Mouse (Mus musculus) layer of hippocampus, adult 11-12 months (tissue): ENCODE results near the gene Scyl1.

Experiments used
- DNase-seq: peaks from one replicate; pipeline ENCODE4 v3.0.0; 2022; ENCODE audit warnings: low spot score

Scyl1 gene

GRCm38 (mm10) chr19:5715793-5716688, 55.2 kb downstream of the Scyl1 start:
- peak; percentile 48 for DNase-seq

DNA sequence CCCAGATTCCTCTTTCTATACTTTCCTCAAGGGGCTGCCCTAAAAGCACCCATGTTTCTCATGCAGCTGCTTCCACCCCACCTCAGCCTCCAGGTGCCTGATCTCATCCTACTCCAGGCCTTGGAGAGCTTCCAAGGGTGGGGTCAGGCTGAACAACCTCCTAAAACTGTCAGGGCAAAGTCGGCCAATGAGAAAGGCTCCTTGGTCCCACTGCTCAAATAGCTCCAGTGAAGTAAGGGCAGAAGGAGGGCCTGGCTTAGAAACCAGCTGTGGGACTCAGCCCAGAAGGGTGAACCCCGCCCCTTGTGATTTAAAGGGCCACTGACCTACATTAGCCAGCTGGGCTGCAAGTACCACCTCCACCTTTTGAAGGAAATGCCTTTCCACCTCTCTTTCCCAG, 57.5 kb downstream of the Scyl1 start:
- DNase-seq, result no peak

GRCm38 (mm10) chr19:5713255-5713654, 58.0 kb downstream of the Scyl1 start:
- DNase-seq, result no peak

DNA sequence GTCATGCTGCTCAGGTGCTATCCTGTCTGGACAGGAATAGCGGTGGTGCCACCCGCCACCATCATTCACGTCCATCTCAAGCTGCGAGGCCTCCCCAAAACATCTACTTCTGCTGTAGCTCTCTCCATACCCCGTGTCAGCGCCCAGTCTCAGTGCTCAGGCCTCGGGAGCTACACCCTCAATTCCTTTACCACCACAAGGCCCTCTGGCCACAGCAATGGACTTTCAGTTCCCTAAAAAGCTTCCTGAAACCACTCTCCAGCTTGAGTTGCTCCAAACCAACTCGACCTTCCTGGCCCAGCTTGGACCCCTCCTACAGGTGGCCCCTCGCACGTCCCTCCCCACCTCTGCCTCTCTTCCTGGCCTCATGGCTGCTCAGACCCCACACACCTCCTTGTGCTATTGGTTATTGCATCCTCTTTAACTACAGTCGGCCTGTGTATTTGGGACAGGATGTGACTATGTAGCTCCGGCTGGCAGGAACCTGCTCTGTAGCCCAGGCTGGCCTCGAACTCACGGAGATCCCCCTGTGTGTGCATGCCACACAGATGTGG, 59.2 kb downstream of the Scyl1 start:
- DNase-seq, result peak; percentile 33

- peak; percentile 85 for DNase-seq
Observed at GRCm38 (mm10) chr19:5711218-5711617, 60.0 kb downstream of the Scyl1 start.

- DNase-seq, result no peak
Observed at GRCm38 (mm10) chr19:5710581-5710980, 60.6 kb downstream of the Scyl1 start.

DNA sequence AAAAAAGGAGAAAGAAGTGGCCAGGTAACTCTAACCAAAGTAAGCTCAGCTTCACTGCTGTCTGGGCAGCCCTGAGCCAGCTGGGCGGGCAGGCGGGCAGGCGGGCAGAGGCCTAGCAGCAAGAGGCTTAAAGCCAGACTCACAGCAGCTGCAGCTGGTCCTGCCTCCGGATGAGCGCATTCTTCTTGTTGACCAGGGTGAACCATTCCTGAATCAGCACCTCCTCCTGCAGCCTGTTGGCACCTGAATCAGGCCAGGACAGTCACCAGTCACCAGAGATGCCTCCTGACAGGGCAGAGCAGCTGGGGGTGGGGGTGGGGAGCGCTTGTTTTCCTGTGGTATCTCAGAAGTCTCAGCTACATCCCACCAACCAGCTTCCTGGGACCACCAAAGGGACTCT, 61.2 kb downstream of the Scyl1 start:
- DNase-seq, result no peak
